Mouse (Mus musculus) frontal cortex, postnatal 36 days (tissue): Measurements from ENCODE around the gene Rtn4.
"Not testable (repeated sequence)": the region's sequence is repeated elsewhere in the genome, so short reads cannot be mapped to it uniquely, and the experiment has no call there.

ENCODE experiments used
- DNase-seq, 2 experiments: peaks; one replicate each; pipeline ENCODE4 v3.0.0; 2022; ENCODE audit warnings: low spot score in 2 of 2

Rtn4 gene

DNA sequence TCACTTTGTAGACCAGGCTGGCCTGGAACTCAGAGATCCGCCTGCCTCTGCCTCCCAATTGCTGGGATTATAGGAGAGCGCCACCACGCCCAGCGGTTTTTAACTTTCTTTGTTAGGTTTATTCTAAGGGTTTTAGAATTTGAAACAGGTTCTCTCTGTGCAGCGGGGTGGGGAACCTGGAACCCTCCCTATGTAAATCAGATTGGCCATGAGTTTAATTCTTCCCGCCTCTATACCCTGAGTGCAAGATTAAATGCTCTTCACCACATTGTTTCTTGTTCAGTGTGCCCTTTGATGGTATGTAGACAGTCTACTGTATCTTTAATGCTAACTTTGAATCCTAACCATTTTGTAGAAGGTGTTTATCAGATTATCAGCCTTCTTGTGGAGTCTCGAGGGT lies 21.4 kb downstream of the Rtn4 start:
- DNase-seq, result no peak

DNA sequence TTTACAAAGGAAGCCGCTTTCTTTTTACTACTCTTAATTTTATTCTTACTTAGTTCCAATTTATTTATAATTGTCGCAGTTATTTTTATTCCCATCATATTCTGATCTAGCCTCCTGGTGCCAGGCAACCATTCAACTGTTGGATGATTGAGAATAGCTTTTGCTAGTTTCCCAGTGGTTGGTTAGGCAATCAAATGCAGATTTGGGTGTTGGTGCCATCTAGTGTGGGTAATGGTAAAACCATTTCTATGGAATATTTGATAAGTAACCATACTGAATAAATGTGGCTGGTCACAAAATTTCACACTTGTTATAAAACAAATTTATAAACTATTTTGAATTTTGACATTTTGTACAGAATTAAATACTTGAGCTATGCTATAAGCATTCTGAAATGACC lies 22.0 kb downstream of the Rtn4 start:
- DNase-seq, result peak in 1 of 2 experiments; percentile 43

DNA sequence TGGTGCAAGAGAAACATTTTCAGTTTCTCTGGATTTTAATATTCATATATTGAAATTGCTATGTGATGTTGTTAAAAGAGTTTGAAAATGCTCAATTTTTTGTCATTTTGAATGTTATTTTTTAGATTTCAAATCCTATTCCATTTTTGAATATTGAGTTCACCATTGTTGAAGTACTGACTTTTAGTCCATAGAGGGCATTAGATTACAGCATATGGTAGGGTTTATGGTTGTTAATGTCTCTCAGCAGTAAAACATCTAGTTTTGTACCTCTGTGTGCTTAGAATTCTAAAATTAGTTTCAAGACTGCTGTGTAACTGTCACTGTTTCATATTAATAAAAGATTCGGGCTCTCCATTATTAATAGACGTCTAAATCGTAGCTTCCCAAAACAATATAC lies 22.8 kb downstream of the Rtn4 start:
- no peak for DNase-seq

- peak; percentile 33 to 62 for DNase-seq
Observed at GRCm38 (mm10) chr11:29718541-29718940, 25.8 kb downstream of the Rtn4 start.

DNA sequence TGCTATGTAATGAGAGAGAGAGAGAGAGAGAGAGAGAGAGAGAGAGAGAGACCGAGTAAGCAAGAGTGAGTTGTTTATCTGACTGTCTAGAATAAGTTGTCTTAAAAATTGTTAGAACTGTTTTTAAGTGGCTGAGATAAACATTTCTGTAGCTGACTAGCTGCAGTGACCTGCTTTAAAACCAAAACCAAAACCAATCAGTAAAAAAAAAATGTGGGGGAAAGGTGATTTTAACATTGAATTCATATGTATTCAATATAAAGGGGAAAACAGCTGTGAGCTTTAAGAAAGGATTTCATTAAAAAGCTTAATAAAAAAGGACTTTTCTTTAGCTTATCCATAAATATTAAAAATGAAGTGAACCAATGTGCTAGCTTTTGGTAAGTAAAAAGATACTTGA lies 26.9 kb downstream of the Rtn4 start:
- no peak for DNase-seq

DNA sequence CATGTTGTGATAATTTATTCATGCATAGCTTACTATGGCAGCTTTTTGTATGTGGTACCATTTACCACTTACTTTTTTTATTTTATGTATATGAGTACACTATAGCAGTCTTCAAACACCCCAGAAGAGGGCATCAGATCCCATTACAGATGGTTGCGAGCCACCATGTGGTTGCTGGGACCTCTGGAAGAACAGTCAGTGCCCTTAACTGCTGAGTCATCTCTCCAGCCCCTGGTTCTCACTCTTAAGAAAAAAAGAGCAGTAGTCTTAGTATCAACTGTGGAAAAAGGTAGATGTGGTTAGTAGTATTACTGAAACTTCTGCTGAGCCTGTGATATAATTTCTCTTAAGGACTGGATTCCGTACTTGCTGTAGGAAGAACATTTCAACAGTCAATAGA lies 31.5 kb downstream of the Rtn4 start:
- no peak for DNase-seq

- no peak for DNase-seq
Observed at GRCm38 (mm10) chr11:29725167-29725566, 32.4 kb downstream of the Rtn4 start.

GRCm38 (mm10) chr11:29725610-29726009 lies 32.9 kb downstream of the Rtn4 start:
- no peak for DNase-seq

DNA sequence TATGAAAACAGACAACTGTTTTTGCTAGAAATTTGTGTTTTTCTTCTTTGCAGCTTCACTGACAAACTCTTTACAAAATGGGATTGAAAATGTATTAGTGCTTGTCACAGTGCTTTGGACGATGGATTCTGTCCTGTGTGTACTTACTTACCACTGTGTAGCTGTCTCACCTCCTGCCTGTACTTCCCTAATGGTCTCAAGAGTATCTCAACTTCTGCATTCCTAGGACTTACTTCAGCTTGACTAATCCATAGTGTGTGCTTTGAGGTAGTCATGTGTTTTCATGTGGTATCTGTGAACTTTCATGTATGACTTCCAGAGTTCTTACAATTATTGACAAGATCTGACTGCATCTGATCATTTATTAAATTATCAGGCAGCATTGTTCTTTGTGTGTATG lies 35.2 kb downstream of the Rtn4 start:
- DNase-seq, result no peak

- DNase-seq, result no peak
Observed at GRCm38 (mm10) chr11:29739752-29740151, 47.0 kb downstream of the Rtn4 start.

DNA sequence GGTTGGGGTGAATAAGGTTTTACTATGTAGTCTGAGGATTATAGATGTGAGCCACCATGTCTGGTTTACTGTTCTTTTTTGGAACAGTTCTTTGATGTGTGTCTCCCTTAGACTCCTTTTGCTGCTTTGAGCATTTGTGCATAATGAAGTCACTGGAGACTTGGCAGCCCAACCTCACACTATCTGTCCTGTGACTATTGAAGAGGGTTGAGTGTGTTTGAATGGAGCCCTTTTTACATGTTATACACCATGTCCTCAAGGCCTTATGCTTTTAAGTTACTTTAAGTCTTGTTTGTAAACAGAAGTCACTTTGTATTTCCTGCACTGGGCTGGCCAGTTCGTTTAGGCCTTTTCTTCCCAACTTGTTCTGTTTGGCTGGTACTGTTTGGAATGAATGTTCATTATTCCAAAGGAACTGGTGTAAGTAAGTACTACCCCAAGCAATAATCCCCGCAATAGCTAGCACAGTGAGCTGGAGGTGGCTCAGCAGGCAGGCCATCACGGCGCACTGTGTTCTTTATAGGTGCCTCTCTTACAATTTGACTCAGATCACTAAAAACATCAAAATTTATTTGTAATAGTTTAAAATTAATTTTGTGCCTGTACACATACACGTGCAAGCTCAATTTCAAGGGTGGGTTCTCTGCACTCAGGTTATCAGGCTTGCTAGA lies 52.1 kb downstream of the Rtn4 start:
- no peak for DNase-seq

- no peak for DNase-seq
Observed at GRCm38 (mm10) chr11:29745513-29745912, 52.8 kb downstream of the Rtn4 start.

DNA sequence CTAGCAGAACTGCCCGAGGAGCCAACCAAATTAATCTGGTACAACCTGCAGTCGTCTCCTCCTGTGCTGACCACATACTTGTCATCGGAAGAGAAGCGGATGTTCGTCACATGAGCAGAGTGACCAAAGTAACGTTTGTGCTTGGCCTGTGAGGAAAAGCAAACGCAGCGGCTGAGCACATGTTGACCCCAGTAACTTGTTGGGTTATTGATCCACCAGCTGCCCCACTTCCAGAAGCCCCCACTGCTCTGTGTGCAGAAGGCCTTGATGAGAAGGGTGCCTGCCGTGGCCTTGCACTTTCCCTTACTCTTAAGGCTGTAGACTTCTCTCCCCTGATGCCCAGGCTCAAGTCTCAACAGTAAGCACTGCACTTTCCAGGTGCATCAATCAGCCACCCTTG lies 53.5 kb downstream of the Rtn4 start:
- no peak for DNase-seq

DNA sequence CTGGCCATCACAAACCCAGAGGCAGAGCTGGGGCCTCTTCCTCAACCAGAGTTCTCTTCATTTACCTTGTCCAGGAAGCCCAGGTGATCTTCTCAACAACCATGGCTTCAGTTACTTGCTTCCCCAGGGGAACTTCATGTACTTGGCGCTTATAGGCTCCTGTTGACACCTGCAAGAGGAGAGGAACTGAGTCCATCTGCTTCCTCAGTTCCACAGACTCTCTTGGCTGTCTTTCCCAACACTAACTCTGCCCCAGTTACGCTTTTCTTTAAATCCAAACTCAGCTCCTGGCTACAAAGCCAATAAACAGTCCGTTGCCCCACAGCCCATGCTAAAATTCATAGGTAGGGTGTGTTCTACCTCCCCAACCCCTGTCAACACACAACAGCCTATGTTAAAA lies 54.6 kb downstream of the Rtn4 start:
- DNase-seq, result no peak

DNA sequence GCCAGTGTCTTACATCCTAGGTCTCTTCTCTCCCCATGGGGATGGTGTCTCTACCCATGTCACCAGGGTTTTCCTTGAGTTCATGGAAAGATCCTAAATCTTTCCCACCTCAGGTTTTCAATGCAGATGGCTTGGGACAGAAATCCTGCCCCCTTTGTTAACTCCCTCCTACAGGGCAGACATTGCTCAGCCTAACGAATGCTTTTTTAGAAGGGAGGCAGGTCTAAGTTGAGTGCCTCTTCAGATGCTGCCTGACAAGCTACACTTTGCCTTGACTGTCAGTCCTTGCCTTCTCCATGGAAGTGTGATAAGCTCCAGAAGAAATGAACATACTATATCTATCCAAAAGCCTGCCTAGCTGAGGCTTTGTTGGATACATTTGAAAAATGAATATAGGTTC lies 55.1 kb downstream of the Rtn4 start:
- DNase-seq, result no peak

- no peak for DNase-seq
Observed at GRCm38 (mm10) chr11:29748750-29749467, 56.2 kb downstream of the Rtn4 start.

- no peak for DNase-seq
Observed at GRCm38 (mm10) chr11:29749468-29749829, 56.7 kb downstream of the Rtn4 start.

- no peak for DNase-seq
Observed at GRCm38 (mm10) chr11:29751013-29751412, 58.3 kb downstream of the Rtn4 start.

DNA sequence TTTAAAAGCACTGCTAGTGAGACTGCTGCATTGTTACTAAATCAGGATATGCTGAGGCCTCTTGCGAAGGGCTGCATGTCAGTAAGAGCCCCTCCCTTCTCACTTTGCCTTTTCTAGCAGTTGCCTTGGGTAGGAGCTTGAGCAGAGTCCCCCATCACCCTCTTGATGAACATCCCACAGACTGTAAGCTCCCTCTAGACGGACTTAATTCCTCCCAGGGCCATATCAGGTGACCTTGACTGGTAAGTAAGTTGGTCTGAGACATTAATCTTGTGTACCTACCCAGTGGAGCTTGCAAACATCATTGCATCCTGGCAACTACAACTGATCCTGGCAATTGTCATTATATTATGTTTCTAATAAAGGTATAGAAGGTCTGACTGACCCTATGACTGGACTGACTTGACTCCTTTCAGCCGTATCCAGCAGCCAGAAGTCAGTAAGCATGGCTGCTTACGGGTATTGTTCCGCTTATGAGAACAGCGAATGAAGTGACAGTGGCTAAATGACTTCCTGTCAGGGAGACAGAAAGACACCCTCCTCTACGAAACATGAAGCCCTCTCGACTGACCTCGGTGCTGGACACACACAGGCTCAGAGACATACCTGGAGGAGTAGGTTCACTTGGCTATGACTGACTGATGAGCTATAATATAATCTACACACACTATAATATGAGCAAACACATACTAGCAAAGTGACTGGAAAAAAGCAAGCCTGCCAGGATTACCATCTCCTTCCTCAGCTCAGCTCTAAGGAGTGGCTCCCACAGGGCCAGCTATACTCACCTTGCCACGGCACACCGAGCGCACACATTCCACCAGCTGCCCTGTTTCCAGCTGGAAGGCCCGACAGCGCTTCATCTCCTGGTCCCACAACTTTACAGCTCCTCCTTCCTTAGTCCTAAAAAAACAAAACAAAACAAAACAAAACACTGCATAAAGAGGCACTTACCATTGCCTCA lies 59.2 kb downstream of the Rtn4 start:
- no peak for DNase-seq

- DNase-seq, result not testable (repeated sequence)
Observed at GRCm38 (mm10) chr11:29756007-29756406, 63.3 kb downstream of the Rtn4 start.

GRCm38 (mm10) chr11:29758617-29759016 lies 65.9 kb downstream of the Rtn4 start:
- no peak for DNase-seq

DNA sequence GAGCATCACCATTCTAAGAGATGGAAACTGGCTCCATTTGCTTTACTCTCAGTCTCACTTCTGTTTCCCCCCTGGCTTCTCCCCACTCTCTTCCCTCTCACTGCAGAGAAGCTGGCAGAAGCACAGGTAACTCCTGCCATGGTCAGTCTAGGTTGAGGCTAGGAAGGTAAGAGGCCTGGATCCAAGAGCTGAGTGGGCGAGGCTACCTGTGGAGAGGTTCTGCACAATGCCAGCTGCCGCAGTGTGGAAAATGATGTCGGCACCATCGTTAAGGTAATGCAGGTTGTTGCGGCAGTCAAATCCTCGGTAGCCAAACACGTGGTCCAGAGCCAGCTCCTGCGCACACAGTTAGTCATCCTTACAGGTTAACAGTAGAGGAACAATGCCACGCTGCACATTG lies 68.6 kb downstream of the Rtn4 start:
- no peak for DNase-seq

GRCm38 (mm10) chr11:29762768-29763167 lies 70.0 kb downstream of the Rtn4 start:
- DNase-seq, result no peak
